Mouse (Mus musculus): ENCODE data around the gene Fbxo42.
"Not testable (repeated sequence)": the region's sequence is repeated elsewhere in the genome, so short reads cannot be mapped to it uniquely, and the experiment has no call there.

Gene Fbxo42

GRCm38 (mm10) chr4:141137740-141138139 is 10.0 kb upstream of the Fbxo42 start:
- DNase-seq: not testable (repeated sequence)

GRCm38 (mm10) chr4:141138425-141139115 is 9.1 kb upstream of the Fbxo42 start:
- DNase-seq: no peak

GRCm38 (mm10) chr4:141139116-141139970 is 8.4 kb upstream of the Fbxo42 start, which contains the start of gene Szrd1:
Szrd1 (minus strand) TSS chr4:141139775.
- DNase-seq: peak; percentile 100

GRCm38 (mm10) chr4:141140354-141140753 is 7.4 kb upstream of the Fbxo42 start:
- not testable (repeated sequence) for DNase-seq

GRCm38 (mm10) chr4:141140967-141141366 is 6.7 kb upstream of the Fbxo42 start:
- no peak for DNase-seq

- peak; percentile 70 for DNase-seq
Observed at GRCm38 (mm10) chr4:141142285-141142811, 5.4 kb upstream of the Fbxo42 start.

GRCm38 (mm10) chr4:141145124-141145523 is 2.6 kb upstream of the Fbxo42 start:
- not testable (repeated sequence) for DNase-seq

GRCm38 (mm10) chr4:141146491-141147033 is 1.2 kb upstream of the Fbxo42 start:
- no peak for DNase-seq

- DNase-seq: peak; percentile 57
Observed at GRCm38 (mm10) chr4:141148009-141148801, 492 bp downstream of the Fbxo42 start.

- DNase-seq: no peak
Observed at GRCm38 (mm10) chr4:141149116-141149515, 1.4 kb downstream of the Fbxo42 start.

GRCm38 (mm10) chr4:141157485-141157884 is 9.8 kb downstream of the Fbxo42 start:
- DNase-seq: no peak

GRCm38 (mm10) chr4:141158609-141159008 is 10.9 kb downstream of the Fbxo42 start:
- no peak for DNase-seq

GRCm38 (mm10) chr4:141159093-141159492 is 11.4 kb downstream of the Fbxo42 start:
- no peak for DNase-seq

- no peak for DNase-seq
Observed at GRCm38 (mm10) chr4:141159666-141160065, 12.0 kb downstream of the Fbxo42 start.

- DNase-seq: no peak
Observed at GRCm38 (mm10) chr4:141160193-141160592, 12.5 kb downstream of the Fbxo42 start.

- DNase-seq: no peak
Observed at GRCm38 (mm10) chr4:141161699-141162208, 14.0 kb downstream of the Fbxo42 start.

- no peak for DNase-seq
Observed at GRCm38 (mm10) chr4:141163729-141164128, 16.0 kb downstream of the Fbxo42 start.

- DNase-seq: no peak
Observed at GRCm38 (mm10) chr4:141165744-141166292, 18.1 kb downstream of the Fbxo42 start.

GRCm38 (mm10) chr4:141167156-141167555 is 19.4 kb downstream of the Fbxo42 start:
- DNase-seq: no peak

GRCm38 (mm10) chr4:141172121-141172520 is 24.4 kb downstream of the Fbxo42 start:
- no peak for DNase-seq

- no peak for DNase-seq
Observed at GRCm38 (mm10) chr4:141175783-141176182, 28.1 kb downstream of the Fbxo42 start.

- no peak for DNase-seq
Observed at GRCm38 (mm10) chr4:141176328-141176838, 28.7 kb downstream of the Fbxo42 start.

Data from embryo, embryonic 11 days (tissue).